Mouse (Mus musculus) cortical plate, adult 2 months (tissue): Measurements from ENCODE around the gene H2-T24.
"Not testable (repeated sequence)": the region's sequence is repeated elsewhere in the genome, so short reads cannot be mapped to it uniquely, and the experiment has no call there.

Experiments used
- CTCF ChIP-seq: fragments of 200-500 bp; IDR thresholded peaks from 2 replicates; pipeline ENCODE4 v1.5.1; 2011; ENCODE audit warnings: mild to moderate bottlenecking, control low read depth, low read length; ENCODE audit not compliant: insufficient read depth; ENCODE audit errors: extremely low read depth
- POLR2A ChIP-seq: fragments of 200-500 bp; IDR thresholded peaks from 2 replicates; pipeline ENCODE4 v1.6.1; 2011; ENCODE audit warnings: mild to moderate bottlenecking, low read length, control low read depth; ENCODE audit not compliant: insufficient read depth; ENCODE audit errors: extremely low read depth

- not testable (repeated sequence) for TF ChIP-seq CTCF, POLR2A
Measured at GRCm38 (mm10) chr17:36034524-36034923, 14.2 kb upstream of the H2-T24 start.
